Mouse (Mus musculus) ES-E14 (cell line): Measurements from ENCODE around the gene Enox2.

Source experiments
- CHD2 ChIP-seq: IDR thresholded peaks from 2 replicates; pipeline ENCODE4 v1.6.1; 2014; ENCODE audit warnings: mild to moderate bottlenecking, low read depth, low read length, inconsistent platforms
- HCFC1 ChIP-seq: IDR thresholded peaks from 2 replicates; pipeline ENCODE4 v1.6.1; 2012; ENCODE audit warnings: low read length, inconsistent platforms, borderline replicate concordance; ENCODE audit not compliant: insufficient read depth
- ZC3H11A ChIP-seq: IDR thresholded peaks from 2 replicates; pipeline ENCODE4 v1.6.1; 2012; ENCODE audit warnings: low read depth, mild to moderate bottlenecking, inconsistent platforms, low read length, borderline replicate concordance
- ZNF384 ChIP-seq: IDR thresholded peaks from 2 replicates; pipeline ENCODE4 v1.6.1; 2012; ENCODE audit warnings: low read depth, low read length, inconsistent platforms

DNA sequence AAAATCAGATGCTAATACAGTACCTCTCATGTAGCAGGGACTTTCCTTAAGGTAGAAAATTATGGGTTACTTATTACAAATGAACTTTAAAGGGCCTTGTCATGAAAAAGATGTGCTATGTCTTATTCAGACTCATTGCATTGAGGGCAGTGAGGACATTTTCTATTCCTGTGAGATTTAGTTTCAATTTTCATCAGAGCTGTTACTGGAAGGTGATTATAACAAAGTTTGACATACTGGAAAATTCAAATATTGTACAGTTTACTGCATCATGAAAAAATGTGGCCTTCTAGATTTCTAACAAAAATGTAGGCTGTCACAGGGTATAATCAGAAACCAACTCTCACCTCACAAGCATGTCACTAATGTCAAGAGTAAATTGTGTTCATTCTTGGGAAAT, 242.9 kb downstream of the Enox2 start:
- no peak for TF ChIP-seq ZNF384
- TF ChIP-seq CHD2: no peak
- no peak for TF ChIP-seq HCFC1
- no peak for TF ChIP-seq ZC3H11A
